Mouse (Mus musculus) C2C12 (cell line): ENCODE measurements around the gene Scn2b. TPM values are rescaled to one million over a fixed set of nuclear protein-coding genes. Genes with fewer than 3 reads are reported as not detected.

Experiments used
- H3K27me3 ChIP-seq: one replicate; pipeline ENCODE4 v1.6.1; 2011; ENCODE audit not compliant: control insufficient read depth, insufficient read depth, insufficient read length
- H3K36me3 ChIP-seq: one replicate; pipeline ENCODE4 v1.6.1; 2011; ENCODE audit not compliant: control insufficient read depth, insufficient read depth
- H3K4me3 ChIP-seq: one replicate; pipeline ENCODE4 v1.5.1; 2011; ENCODE audit warnings: mild to moderate bottlenecking, control low read depth; ENCODE audit not compliant: poor library complexity, insufficient read depth, severe bottlenecking
- H3K79me2 ChIP-seq: one replicate; pipeline ENCODE4 v1.6.1; 2011; ENCODE audit not compliant: control insufficient read depth, insufficient read depth
- H3K79me3 ChIP-seq: one replicate; pipeline ENCODE4 v1.6.1; 2011; ENCODE audit warnings: low read depth, control low read depth
- H3ac ChIP-seq: one replicate; pipeline ENCODE3; 2011; ENCODE audit warnings: low read depth; ENCODE audit not compliant: control insufficient read depth, insufficient read length
- CEBPB ChIP-seq: IDR thresholded peaks from one replicate; pipeline ENCODE4 v1.6.1; 2011; ENCODE audit warnings: low read depth, mild to moderate bottlenecking, control low read depth, moderate library complexity
- CTCF ChIP-seq: IDR thresholded peaks from one replicate; pipeline ENCODE4 v1.5.1; 2011; ENCODE audit not compliant: control insufficient read depth, insufficient read depth, insufficient read length
- FOSL1 ChIP-seq: IDR thresholded peaks from one replicate; pipeline ENCODE4 v1.8.0; 2011; ENCODE audit warnings: mild to moderate bottlenecking, low read length; ENCODE audit not compliant: poor library complexity, insufficient read depth, severe bottlenecking
- MAX ChIP-seq: IDR thresholded peaks from one replicate; pipeline ENCODE4 v1.6.1; 2011; ENCODE audit warnings: mild to moderate bottlenecking, control low read depth
- MYOD1 ChIP-seq: IDR thresholded peaks from one replicate; pipeline ENCODE4 v1.6.1; 2011; ENCODE audit warnings: low read depth; ENCODE audit not compliant: control insufficient read depth, insufficient read length
- MYOG ChIP-seq: IDR thresholded peaks from one replicate; pipeline ENCODE4 v1.6.1; 2011; ENCODE audit not compliant: control insufficient read depth, insufficient read length; ENCODE audit errors: extremely low read depth
- USF1 ChIP-seq: IDR thresholded peaks from one replicate; pipeline ENCODE4 v1.6.1; 2011; ENCODE audit warnings: low read depth, mild to moderate bottlenecking, control low read depth, moderate library complexity
- polyA plus RNA-seq: library from polyadenylated mRNA; unstranded; fragments of >200 nt; fragmentation: generic; extraction: Trizol; gene quantifications from one replicate; pipeline ENCODE4 v1.2.1, GENCODE M21; 2012; ENCODE audit warnings: missing spikeins

The Scn2b gene
- polyA plus RNA-seq, 1 experiment: not detected

- H3ac ChIP-seq: no peak overlapping the region
- H3K36me3 ChIP-seq: no peaks in the 10 kb centered on the region
- TF ChIP-seq MYOD1 (no peak), CTCF (no peak), USF1 (no peak)
- H3K4me3 ChIP-seq: no peak overlapping the region
- H3K79me3 ChIP-seq: no peaks in the 10 kb centered on the region
- no peaks in the 10 kb centered on the region for H3K79me2 ChIP-seq
- peaks cover 58% of the 10 kb centered on the region for H3K27me3 ChIP-seq
Observed at GRCm38 (mm10) chr9:45121001-45121400, 3.4 kb downstream of the Scn2b start.

GRCm38 (mm10) chr9:45121769-45122168 lies 4.2 kb downstream of the Scn2b start:
- Histone ChIP-seq H3K36me3 (no peaks in the 10 kb centered on the region), H3K79me3 (no peaks in the 10 kb centered on the region), H3K79me2 (no peaks in the 10 kb centered on the region), H3ac (no peak overlapping the region), H3K4me3 (no peak overlapping the region), H3K27me3 (peaks cover 58% of the 10 kb centered on the region)
- TF ChIP-seq CTCF (peak; percentile 79), MYOG (no peak)

- Histone ChIP-seq H3K79me2 (no peaks in the 10 kb centered on the region), H3K36me3 (no peaks in the 10 kb centered on the region), H3K27me3 (peaks cover 61% of the 10 kb centered on the region), H3ac (no peak overlapping the region), H3K79me3 (no peaks in the 10 kb centered on the region), H3K4me3 (no peak overlapping the region)
- TF ChIP-seq CTCF (no peak), USF1 (no peak)
Observed at GRCm38 (mm10) chr9:45122209-45122761, 4.7 kb downstream of the Scn2b start.

GRCm38 (mm10) chr9:45125211-45125610 lies 7.6 kb downstream of the Scn2b start:
- peaks cover 59% of the 10 kb centered on the region for H3K27me3 ChIP-seq

GRCm38 (mm10) chr9:45126941-45127340 lies 9.4 kb downstream of the Scn2b start:
- H3K79me3 ChIP-seq: no peaks in the 10 kb centered on the region
- no peak overlapping the region for H3ac ChIP-seq
- no peaks in the 10 kb centered on the region for H3K79me2 ChIP-seq
- H3K27me3 ChIP-seq: peaks cover 62% of the 10 kb centered on the region
- TF ChIP-seq MYOD1 (no peak), CEBPB (no peak), CTCF (no peak), MAX (no peak), FOSL1 (no peak), USF1 (no peak), MYOG (no peak)
- no peak overlapping the region for H3K4me3 ChIP-seq
- no peaks in the 10 kb centered on the region for H3K36me3 ChIP-seq

More at GRCm38 (mm10) chr9:45125211-45125610, 7.6 kb downstream of the Scn2b start:
- no peak overlapping the region for H3ac ChIP-seq
- no peaks in the 10 kb centered on the region for H3K36me3 ChIP-seq
- no peak for TF ChIP-seq CEBPB
- no peak for TF ChIP-seq USF1
- TF ChIP-seq FOSL1: no peak
- no peak for TF ChIP-seq MAX
- TF ChIP-seq CTCF: no peak
- TF ChIP-seq MYOG: no peak
- TF ChIP-seq MYOD1: no peak
- no peaks in the 10 kb centered on the region for H3K79me3 ChIP-seq
- H3K79me2 ChIP-seq: no peaks in the 10 kb centered on the region
- H3K4me3 ChIP-seq: no peak overlapping the region

GRCm38 (mm10) chr9:45130119-45130518 lies 12.5 kb downstream of the Scn2b start:
- H3ac ChIP-seq: no peak overlapping the region
- TF ChIP-seq MYOG: no peak
- TF ChIP-seq FOSL1: no peak
- TF ChIP-seq CEBPB: no peak
- TF ChIP-seq MAX: no peak
- no peak for TF ChIP-seq CTCF
- no peak for TF ChIP-seq MYOD1
- no peak for TF ChIP-seq USF1
- no peaks in the 10 kb centered on the region for H3K79me2 ChIP-seq
- H3K4me3 ChIP-seq: no peak overlapping the region
- peaks cover 72% of the 10 kb centered on the region for H3K27me3 ChIP-seq
- no peaks in the 10 kb centered on the region for H3K36me3 ChIP-seq
- no peaks in the 10 kb centered on the region for H3K79me3 ChIP-seq
